Mouse (Mus musculus) forebrain, embryonic 15.5 days (tissue): ENCODE data around the gene Sema5b. TPM values are rescaled to one million over a fixed set of nuclear protein-coding genes. Genes with fewer than 3 reads are reported as not detected.

Source experiments
- ATAC-seq: fragments of 200-750 bp; cut with Nextera tagmentation; replicated peaks from 2 replicates; pipeline ENCODE4 v1.8.0; 2017; ENCODE audit warnings: mild to moderate bottlenecking, moderate TSS enrichment, moderate library complexity
- H3K27ac ChIP-seq: fragments of 300-500 bp; sonication (generic); replicated peaks from 2 replicates; pipeline ENCODE4 v1.5.1; 2015; ENCODE audit warnings: mild to moderate bottlenecking, inconsistent platforms
- H3K27me3 ChIP-seq: fragments of 300-500 bp; sonication (generic); 2 replicates; pipeline ENCODE4 v1.6.1; 2015; ENCODE audit warnings: inconsistent platforms
- H3K36me3 ChIP-seq: fragments of 300-500 bp; sonication (generic); 2 replicates; pipeline ENCODE4 v1.6.1; 2015; ENCODE audit warnings: mild to moderate bottlenecking, inconsistent platforms
- H3K4me1 ChIP-seq: fragments of 300-500 bp; sonication (generic); 2 replicates; pipeline ENCODE4 v1.6.1; 2015; ENCODE audit warnings: inconsistent platforms
- H3K4me2 ChIP-seq: fragments of 300-500 bp; sonication (generic); replicated peaks from 2 replicates; pipeline ENCODE4 v1.6.1; 2015; ENCODE audit warnings: mild to moderate bottlenecking, inconsistent platforms
- H3K4me3 ChIP-seq: fragments of 300-500 bp; sonication (generic); 2 replicates; pipeline ENCODE4 v1.5.1; 2015; ENCODE audit warnings: mild to moderate bottlenecking, inconsistent platforms
- H3K9ac ChIP-seq: fragments of 300-500 bp; sonication (generic); replicated peaks from 2 replicates; pipeline ENCODE4 v1.6.1; 2015; ENCODE audit warnings: mild to moderate bottlenecking, inconsistent platforms
- H3K9me3 ChIP-seq: fragments of 300-500 bp; sonication (generic); 2 replicates; pipeline ENCODE4 v1.6.1; 2016; ENCODE audit warnings: inconsistent platforms
- WGBS: fragments of 180-500 bp; shearing (Covaris S2); methylation state at CpG from one replicate; pipeline ENCODE4 v1.1.7; 2015; ENCODE audit warnings: mixed read lengths; 5-methylcytosine and 5-hydroxymethylcytosine counted together
- polyA plus RNA-seq: library from polyadenylated mRNA; unstranded; fragments of >200 nt; fragmentation: Nextera tagmentation; extraction: Ambion mirVana; gene quantifications from 2 replicates; pipeline ENCODE4 v1.2.1, GENCODE M21; 2015

Sema5b gene
- polyA plus RNA-seq, 1 experiment from 2014 or later = 31.5 TPM

GRCm38 (mm10) chr16:35585126-35585694 is 44.3 kb downstream of the Sema5b start:
- Histone ChIP-seq H3K4me2 (no peak overlapping the region), H3K27me3 (no peaks in the 10 kb centered on the region), H3K9ac (no peak overlapping the region), H3K9me3 (no peaks in the 10 kb centered on the region), H3K4me3 (no peak overlapping the region), H3K36me3 (no peaks in the 10 kb centered on the region), H3K4me1 (peaks cover 83% of the 10 kb centered on the region), H3K27ac (peak overlapping the region; percentile 21; the same call in 1 of the 2 replicates)
- 42% methylated on average over 8 of the region's 8 CpGs for WGBS
- no peak for ATAC-seq

GRCm38 (mm10) chr16:35587046-35587779 is 46.3 kb downstream of the Sema5b start:
- H3K36me3 ChIP-seq = no peaks in the 10 kb centered on the region
- peaks cover 80% of the 10 kb centered on the region for H3K4me1 ChIP-seq
- ATAC-seq = no peak
- H3K27me3 ChIP-seq = no peaks in the 10 kb centered on the region
- WGBS = 36% methylated on average over 8 of the region's 8 CpGs
- peak overlapping the region; percentile 84 for H3K27ac ChIP-seq
- H3K9me3 ChIP-seq = no peaks in the 10 kb centered on the region
- peak overlapping the region; percentile 38 for H3K9ac ChIP-seq
- H3K4me3 ChIP-seq = 0 out of 2 replicates have a peak overlapping the region, but pooled peaks have one; percentile 22
- peak overlapping the region; percentile 46 for H3K4me2 ChIP-seq

GRCm38 (mm10) chr16:35587866-35588465 is 47.0 kb downstream of the Sema5b start:
- H3K36me3 ChIP-seq = no peaks in the 10 kb centered on the region
- H3K4me1 ChIP-seq = peaks cover 81% of the 10 kb centered on the region
- H3K27ac ChIP-seq = peak overlapping the region; percentile 84
- WGBS = 2% methylated on average over 20 of the region's 20 CpGs
- peak overlapping the region; percentile 22 for H3K4me3 ChIP-seq
- H3K27me3 ChIP-seq = no peaks in the 10 kb centered on the region
- peak overlapping the region; percentile 46 for H3K4me2 ChIP-seq
- ATAC-seq = peak; percentile 57
- peak overlapping the region; percentile 38 for H3K9ac ChIP-seq
- no peaks in the 10 kb centered on the region for H3K9me3 ChIP-seq

- Histone ChIP-seq H3K4me2 (peak overlapping the region; percentile 10; the same call in 1 of the 2 replicates), H3K9ac (no peak overlapping the region), H3K27me3 (no peaks in the 10 kb centered on the region), H3K4me3 (0 out of 2 replicates have a peak overlapping the region, but pooled peaks have one; percentile 1), H3K36me3 (no peaks in the 10 kb centered on the region), H3K4me1 (peaks cover 80% of the 10 kb centered on the region), H3K9me3 (no peaks in the 10 kb centered on the region), H3K27ac (peak overlapping the region; percentile 84)
- WGBS = 4% methylated on average over 18 of the region's 18 CpGs
- ATAC-seq = no peak
Observed at GRCm38 (mm10) chr16:35588731-35589151, 47.8 kb downstream of the Sema5b start.

GRCm38 (mm10) chr16:35591756-35592155 is 50.8 kb downstream of the Sema5b start:
- Histone ChIP-seq H3K4me2 (peak overlapping the region; percentile 22), H3K4me3 (no peak overlapping the region), H3K9ac (0 out of 2 replicates have a peak overlapping the region, but pooled peaks have one; percentile 13), H3K9me3 (no peaks in the 10 kb centered on the region), H3K4me1 (peaks cover 79% of the 10 kb centered on the region), H3K36me3 (no peaks in the 10 kb centered on the region), H3K27ac (peak overlapping the region; percentile 85), H3K27me3 (no peaks in the 10 kb centered on the region)
- WGBS = 3% methylated on average over 11 of the region's 11 CpGs
- ATAC-seq = peak; percentile 49

- Histone ChIP-seq H3K9ac (0 out of 2 replicates have a peak overlapping the region, but pooled peaks have one; percentile 2), H3K4me3 (no peak overlapping the region), H3K27me3 (no peaks in the 10 kb centered on the region), H3K4me1 (peaks cover 79% of the 10 kb centered on the region), H3K36me3 (no peaks in the 10 kb centered on the region), H3K27ac (peak overlapping the region; percentile 85), H3K4me2 (no peak overlapping the region), H3K9me3 (no peaks in the 10 kb centered on the region)
- 7% methylated on average over 5 of the region's 5 CpGs for WGBS
- peak; percentile 42 for ATAC-seq
Observed at GRCm38 (mm10) chr16:35592274-35593065, 51.5 kb downstream of the Sema5b start.

GRCm38 (mm10) chr16:35593474-35593873 is 52.5 kb downstream of the Sema5b start:
- H3K4me1 ChIP-seq = peaks cover 78% of the 10 kb centered on the region
- H3K36me3 ChIP-seq = no peaks in the 10 kb centered on the region
- H3K4me3 ChIP-seq = no peak overlapping the region
- WGBS = 97% methylated on average over 5 of the region's 5 CpGs
- ATAC-seq = no peak
- H3K9ac ChIP-seq = no peak overlapping the region
- 0 out of 2 replicates have a peak overlapping the region, but pooled peaks have one; percentile 85 for H3K27ac ChIP-seq
- no peak overlapping the region for H3K4me2 ChIP-seq
- no peaks in the 10 kb centered on the region for H3K27me3 ChIP-seq
- no peaks in the 10 kb centered on the region for H3K9me3 ChIP-seq

- Histone ChIP-seq H3K9ac (no peak overlapping the region), H3K4me2 (no peak overlapping the region), H3K27me3 (no peaks in the 10 kb centered on the region), H3K4me1 (peaks cover 78% of the 10 kb centered on the region), H3K9me3 (no peaks in the 10 kb centered on the region), H3K36me3 (no peaks in the 10 kb centered on the region), H3K27ac (peak overlapping the region; percentile 86), H3K4me3 (no peak overlapping the region)
- WGBS = 41% methylated on average over 6 of the region's 6 CpGs
- no peak for ATAC-seq
Observed at GRCm38 (mm10) chr16:35596241-35596640, 55.3 kb downstream of the Sema5b start.

GRCm38 (mm10) chr16:35596661-35597350 is 55.9 kb downstream of the Sema5b start:
- peak; percentile 69 for ATAC-seq
- Histone ChIP-seq H3K4me1 (peaks cover 77% of the 10 kb centered on the region), H3K9ac (no peak overlapping the region), H3K4me3 (no peak overlapping the region), H3K27ac (peak overlapping the region; percentile 86), H3K27me3 (no peaks in the 10 kb centered on the region), H3K36me3 (no peaks in the 10 kb centered on the region), H3K4me2 (0 out of 2 replicates have a peak overlapping the region, but pooled peaks have one; percentile 10), H3K9me3 (no peaks in the 10 kb centered on the region)
- WGBS = 7% methylated on average over 8 of the region's 8 CpGs

GRCm38 (mm10) chr16:35597991-35598390 is 57.0 kb downstream of the Sema5b start:
- no peak overlapping the region for H3K4me2 ChIP-seq
- H3K36me3 ChIP-seq = no peaks in the 10 kb centered on the region
- no peak for ATAC-seq
- peaks cover 77% of the 10 kb centered on the region for H3K4me1 ChIP-seq
- 8% methylated on average over 6 of the region's 6 CpGs for WGBS
- H3K27ac ChIP-seq = peak overlapping the region; percentile 47
- no peaks in the 10 kb centered on the region for H3K27me3 ChIP-seq
- H3K9ac ChIP-seq = no peak overlapping the region
- no peaks in the 10 kb centered on the region for H3K9me3 ChIP-seq
- no peak overlapping the region for H3K4me3 ChIP-seq

GRCm38 (mm10) chr16:35598802-35599201 is 57.9 kb downstream of the Sema5b start:
- peak overlapping the region; percentile 47 for H3K27ac ChIP-seq
- WGBS = 25% methylated on average over 5 of the region's 5 CpGs
- no peaks in the 10 kb centered on the region for H3K36me3 ChIP-seq
- H3K9ac ChIP-seq = no peak overlapping the region
- no peak overlapping the region for H3K4me3 ChIP-seq
- no peaks in the 10 kb centered on the region for H3K27me3 ChIP-seq
- no peaks in the 10 kb centered on the region for H3K9me3 ChIP-seq
- no peak overlapping the region for H3K4me2 ChIP-seq
- no peak for ATAC-seq
- H3K4me1 ChIP-seq = peaks cover 84% of the 10 kb centered on the region
